Mouse (Mus musculus): Measurements from ENCODE around the gene Yipf6. TPM values are rescaled to one million over a fixed set of nuclear protein-coding genes. Genes with fewer than 3 reads are reported as not detected.

The Yipf6 gene
- 10 to 100 TPM; 25.3 to 25.8 TPM for total RNA-seq (2023)

GRCm38 (mm10) chrX:98936101-98936500 is at the start of gene Yipf6:
Gene Yipf6 (plus strand): TSS chrX:98936316.

GRCm38 (mm10) chrX:98890406-98891116 is 45.6 kb upstream of the Yipf6 start, which contains the start of gene Ophn1:
Gene Ophn1 (minus strand): TSS chrX:98891025.

Other genes starting within 250 kb of the Yipf6 start
- gene Ophn1, start 45.3 kb upstream of the Yipf6 start, total RNA-seq (2023) = 1 to 10 TPM; 8.9 TPM
- gene Stard8, start 66.9 kb downstream of the Yipf6 start, total RNA-seq (2023) = 10 to 100 TPM; 28.1 to 32.6 TPM
- gene Efnb1, start 199.8 kb downstream of the Yipf6 start, total RNA-seq (2023) = 1 to 10 TPM; 7.1 to 7.3 TPM

Measured in monocyte, adult 59 days (primary cell).